In genomic region chr7:141408833-141409232, GRCm38 (mm10) we compare ENCODE assay signal across 8 mouse cellular contexts. TPM values are rescaled to one million over a fixed set of nuclear protein-coding genes. Genes with fewer than 3 reads are reported as not detected.
A peak's percentile ranks its signal among the peaks of the same experiment; 100 is the strongest.
DNase-seq lines count a peak whose midpoint lies in the region; ATAC-seq and TF ChIP-seq lines count a peak whose summit lies in the region.

No protein-coding gene starts in this region.

- H3K36me3 ChIP-seq in forebrain, embryonic 11.5 days (ENCODE audit: control insufficient read depth, insufficient read depth, low read length) = peaks cover 3% of the 10 kb centered on the region; the same call in 1 of the 2 replicates
- peaks cover 13% of the 10 kb centered on the region; the same call in 1 of the 2 replicates for H3K36me3 ChIP-seq in liver, embryonic 14.5 days (replicated peaks; ENCODE audit: control insufficient read depth, insufficient read depth, low read depth)
- H3K36me3 ChIP-seq in stomach, embryonic 14.5 days (ENCODE audit: control insufficient read depth, insufficient read depth, low read length) = peaks cover 23% of the 10 kb centered on the region

- no peaks in the 10 kb centered on the region for H3K27me3 ChIP-seq in forebrain, embryonic 11.5 days (ENCODE audit: control insufficient read depth, insufficient read depth, low read length)
- H3K27me3 ChIP-seq in liver, embryonic 14.5 days (ENCODE audit: control insufficient read depth, insufficient read depth, low read length) = no peaks in the 10 kb centered on the region
- H3K27me3 ChIP-seq in stomach, embryonic 14.5 days (ENCODE audit: control insufficient read depth, insufficient read depth, low read length) = no peaks in the 10 kb centered on the region

- ATAC-seq in CD4-positive, CD25-positive, alpha-beta regulatory T cell, adult 4 months = peak; percentile 86
- ATAC-seq in forebrain, embryonic 11.5 days (replicated peaks; ENCODE audit: low FRiP score) = peak; percentile 73
- peak; percentile 56 for ATAC-seq in liver, embryonic 14.5 days (ENCODE audit: insufficient read depth)
- peak; percentile 62; the same call in 1 of the 2 replicates for ATAC-seq in stomach, embryonic 14.5 days (ENCODE audit: insufficient number of reproducible peaks, insufficient read depth, low FRiP score, low read depth)

- 15% methylated on average over 11 of the region's 11 CpGs for WGBS in forebrain, embryonic 11.5 days
- WGBS in liver, embryonic 14.5 days (ENCODE audit: insufficient replicate concordance) = 10% methylated on average over 11 of the region's 11 CpGs
- 14% methylated on average over 11 of the region's 11 CpGs for WGBS in stomach, embryonic 14.5 days

- intact Hi-C loops in heart, postnatal 10 days (cut with DNase I) = loop anchor here (1.0 kb wide), 2 partner anchors 28 to 116 kb away; partner anchors contain the start of gene Slc25a22

- no peak overlapping the region for H3K4me2 ChIP-seq in forebrain, embryonic 11.5 days (ENCODE audit: low read depth, low read length, severe bottlenecking)
- no peak overlapping the region for H3K4me2 ChIP-seq in liver, embryonic 14.5 days (ENCODE audit: low read depth)
- no peak overlapping the region for H3K4me2 ChIP-seq in stomach, embryonic 14.5 days (replicated peaks; ENCODE audit: low read depth, low read length)

- TF ChIP-seq EP300 in liver, embryonic 14.5 days (IDR thresholded peaks at IDR 0.05; ENCODE audit: low read depth) = no peak

- no peak overlapping the region for H3K4me3 ChIP-seq in forebrain, embryonic 11.5 days (ENCODE audit: low read depth, low read length)
- no peak overlapping the region for H3K4me3 ChIP-seq in liver, embryonic 14.5 days (ENCODE audit: insufficient read depth in 1 of 2, low read depth in 2 of 2, low read length in 2 of 2)
- no peak overlapping the region for H3K4me3 ChIP-seq in stomach, embryonic 14.5 days (ENCODE audit: low read depth, low read length)

- 0 out of 2 replicates have a peak, but pooled peaks cover 3% of the 10 kb centered on the region for H3K4me1 ChIP-seq in forebrain, embryonic 11.5 days (replicated peaks; ENCODE audit: control insufficient read depth, insufficient read depth, low read length)
- H3K4me1 ChIP-seq in liver, embryonic 14.5 days (replicated peaks; ENCODE audit: control insufficient read depth in 2 of 2, insufficient read depth in 2 of 2, low read length in 1 of 2) = peaks cover 3 to 6% of the 10 kb centered on the region in 2 experiments; a peak in 3 of 4 replicates
- H3K4me1 ChIP-seq in stomach, embryonic 14.5 days (ENCODE audit: control insufficient read depth, insufficient read depth, low read length) = peaks cover 4% of the 10 kb centered on the region; the same call in 1 of the 2 replicates

- no peak overlapping the region for H3K9ac ChIP-seq in forebrain, embryonic 11.5 days (ENCODE audit: low read length)
- no peak overlapping the region for H3K9ac ChIP-seq in liver, embryonic 14.5 days (replicated peaks)
- no peak overlapping the region for H3K9ac ChIP-seq in stomach, embryonic 14.5 days (replicated peaks; ENCODE audit: low read depth, low read length)

- H3K9me3 ChIP-seq in forebrain, embryonic 11.5 days (ENCODE audit: control insufficient read depth, low read length) = no peaks in the 10 kb centered on the region
- H3K9me3 ChIP-seq in liver, embryonic 14.5 days (ENCODE audit: control insufficient read depth, low read length) = no peaks in the 10 kb centered on the region
- no peaks in the 10 kb centered on the region for H3K9me3 ChIP-seq in stomach, embryonic 14.5 days (ENCODE audit: control insufficient read depth, low read depth, low read length)

- peak; percentile 75 for DNase-seq in c-Kit-positive CD71-positive TER-119-negative erythroid progenitor cells, embryonic 14.5 days (ENCODE audit: low read depth)
- peak; percentile 93 for DNase-seq in forebrain, embryonic 11.5 days (ENCODE audit: low spot score)
- DNase-seq in heart, postnatal 10 days = peak; percentile 90 to 93
- DNase-seq in kidney, postnatal 36 days = peak; percentile 90 to 94
- DNase-seq in liver, embryonic 14.5 days (ENCODE audit: low read depth in 3 of 3, low spot score in 3 of 3) = peak in 2 of 3 experiments; percentile 61 to 67
- peak; percentile 83 for DNase-seq in neural tube, embryonic 10.5 days (ENCODE audit: extremely low spot score, low spot score)

- H3K27ac ChIP-seq in forebrain, embryonic 11.5 days (ENCODE audit: low read depth, low read length) = no peak overlapping the region
- no peak overlapping the region for H3K27ac ChIP-seq in liver, embryonic 14.5 days
- no peak overlapping the region for H3K27ac ChIP-seq in stomach, embryonic 14.5 days (ENCODE audit: low read length)

- peak; percentile 98 for TF ChIP-seq CTCF in liver, embryonic 14.5 days (IDR thresholded peaks at IDR 0.05; ENCODE audit: low read depth)

RNA-seq across cellular contexts. Expression of gene Gatd1, which starts 5.1 kb away (rescaled TPM):
- polyA plus RNA-seq in CD4-positive, CD25-positive, alpha-beta regulatory T cell, adult 4 months (2017; shearing (Covaris generic)) = 100 to 1,000 TPM; 106 to 109 TPM
- 42.9 and 46.6 TPM in 2 replicates for polyA plus RNA-seq in forebrain, embryonic 11.5 days (2014; fragmentation: Nextera tagmentation; extraction: Ambion mirVana)
- total RNA-seq in heart, postnatal 10 days (2021) = 10 to 100 TPM; 12.2 to 15.0 TPM
- 13.8 and 16.9 TPM in 2 replicates for polyA plus RNA-seq in liver, embryonic 14.5 days (2012; rRNA removed)
- polyA plus RNA-seq in liver, embryonic 14.5 days (2014; fragmentation: Nextera tagmentation; extraction: Ambion mirVana) = 8.7 and 10.3 TPM in 2 replicates
- 57.8 and 61.4 TPM in 2 replicates for polyA plus RNA-seq in stomach, embryonic 14.5 days (2014; fragmentation: Nextera tagmentation; extraction: Ambion mirVana)

RNA-seq across cellular contexts. Expression of gene Taldo1, which starts 16.8 kb away (rescaled TPM):
- 100 to 1,000 TPM; 309 to 337 TPM for polyA plus RNA-seq in CD4-positive, CD25-positive, alpha-beta regulatory T cell, adult 4 months (2017; shearing (Covaris generic))
- 384 and 400 TPM in 2 replicates for polyA plus RNA-seq in forebrain, embryonic 11.5 days (2014; fragmentation: Nextera tagmentation; extraction: Ambion mirVana)
- total RNA-seq in heart, postnatal 10 days (2021) = 100 to 1,000 TPM; 137 to 155 TPM
- 212 and 266 TPM in 2 replicates for polyA plus RNA-seq in liver, embryonic 14.5 days (2012; rRNA removed)
- 427 and 428 TPM in 2 replicates for polyA plus RNA-seq in liver, embryonic 14.5 days (2014; fragmentation: Nextera tagmentation; extraction: Ambion mirVana)
- 252 and 262 TPM in 2 replicates for polyA plus RNA-seq in stomach, embryonic 14.5 days (2014; fragmentation: Nextera tagmentation; extraction: Ambion mirVana)

RNA-seq across cellular contexts. Expression of gene Cend1, which starts 20.5 kb away (rescaled TPM):
- not detected for polyA plus RNA-seq in CD4-positive, CD25-positive, alpha-beta regulatory T cell, adult 4 months (2017; shearing (Covaris generic))
- polyA plus RNA-seq in forebrain, embryonic 11.5 days (2014; fragmentation: Nextera tagmentation; extraction: Ambion mirVana) = 4.1 and 5.4 TPM in 2 replicates
- total RNA-seq in heart, postnatal 10 days (2021) = 1 to 10 TPM; 1.6 TPM
- polyA plus RNA-seq in liver, embryonic 14.5 days (2012; rRNA removed) = 0.09 TPM in 1 of 2 replicates, not detected in the other
- polyA plus RNA-seq in liver, embryonic 14.5 days (2014; fragmentation: Nextera tagmentation; extraction: Ambion mirVana) = not detected in 2 replicates
- polyA plus RNA-seq in stomach, embryonic 14.5 days (2014; fragmentation: Nextera tagmentation; extraction: Ambion mirVana) = 1.8 and 1.9 TPM in 2 replicates

RNA-seq across cellular contexts. Expression of gene Slc25a22, which starts 28.9 kb away (rescaled TPM):
- 10 to 100 TPM; 41.4 to 60.0 TPM for polyA plus RNA-seq in CD4-positive, CD25-positive, alpha-beta regulatory T cell, adult 4 months (2017; shearing (Covaris generic))
- 43.2 and 46.0 TPM in 2 replicates for polyA plus RNA-seq in forebrain, embryonic 11.5 days (2014; fragmentation: Nextera tagmentation; extraction: Ambion mirVana)
- total RNA-seq in heart, postnatal 10 days (2021) = 10 to 100 TPM; 53.3 to 59.8 TPM
- polyA plus RNA-seq in liver, embryonic 14.5 days (2012; rRNA removed) = 19.6 and 23.8 TPM in 2 replicates
- 11.0 and 13.5 TPM in 2 replicates for polyA plus RNA-seq in liver, embryonic 14.5 days (2014; fragmentation: Nextera tagmentation; extraction: Ambion mirVana)
- polyA plus RNA-seq in stomach, embryonic 14.5 days (2014; fragmentation: Nextera tagmentation; extraction: Ambion mirVana) = 31.5 and 34.0 TPM in 2 replicates

RNA-seq across cellular contexts. Expression of gene Pidd1, which starts 35.0 kb away (rescaled TPM):
- polyA plus RNA-seq in CD4-positive, CD25-positive, alpha-beta regulatory T cell, adult 4 months (2017; shearing (Covaris generic)) = 10 to 100 TPM in 1 of 2 experiments, 1 to 10 TPM in 1; 7.1 to 22.1 TPM
- 22.3 TPM in 2 replicates for polyA plus RNA-seq in forebrain, embryonic 11.5 days (2014; fragmentation: Nextera tagmentation; extraction: Ambion mirVana)
- 1 to 10 TPM; 2.3 to 3.5 TPM for total RNA-seq in heart, postnatal 10 days (2021)
- 15.5 and 18.7 TPM in 2 replicates for polyA plus RNA-seq in liver, embryonic 14.5 days (2012; rRNA removed)
- 6.1 and 9.4 TPM in 2 replicates for polyA plus RNA-seq in liver, embryonic 14.5 days (2014; fragmentation: Nextera tagmentation; extraction: Ambion mirVana)
- polyA plus RNA-seq in stomach, embryonic 14.5 days (2014; fragmentation: Nextera tagmentation; extraction: Ambion mirVana) = 8.5 and 10.1 TPM in 2 replicates
